Mouse (Mus musculus): ENCODE measurements at regions not wholly inside any gene's neighbourhood (a gene's known extent, or its start where the extent isn't known, plus 50 kb on each side); places are given as distances from the start of the nearest gene placed in this dataset.

DNA sequence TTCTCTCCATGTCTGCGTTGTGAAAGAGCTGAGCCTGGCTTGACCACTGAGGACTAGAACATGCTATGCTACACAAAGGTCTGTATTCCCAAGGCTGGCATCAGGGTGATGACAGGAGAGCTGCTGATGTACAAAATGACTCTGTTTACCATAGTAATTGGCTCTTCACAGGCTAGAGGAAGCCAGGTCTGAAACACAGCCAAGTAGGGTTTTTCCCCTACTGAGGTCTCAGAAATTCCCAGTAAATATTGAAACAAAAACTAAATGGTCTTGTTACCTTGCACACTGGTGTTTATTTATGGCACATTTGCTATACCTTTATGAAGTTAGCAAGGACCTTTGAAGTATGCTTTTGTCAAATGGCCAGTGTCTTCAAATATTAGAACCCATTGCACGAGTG, 711.1 kb upstream of the Cited2 start:
- DNase-seq, result peak; percentile 5
- WGBS, result 85% methylated on average over 2 of the region's 2 CpGs
- no peaks in the 10 kb centered on the region for H3K36me3 ChIP-seq (ENCODE audit: control insufficient read depth, insufficient read depth, low read length)

DNA sequence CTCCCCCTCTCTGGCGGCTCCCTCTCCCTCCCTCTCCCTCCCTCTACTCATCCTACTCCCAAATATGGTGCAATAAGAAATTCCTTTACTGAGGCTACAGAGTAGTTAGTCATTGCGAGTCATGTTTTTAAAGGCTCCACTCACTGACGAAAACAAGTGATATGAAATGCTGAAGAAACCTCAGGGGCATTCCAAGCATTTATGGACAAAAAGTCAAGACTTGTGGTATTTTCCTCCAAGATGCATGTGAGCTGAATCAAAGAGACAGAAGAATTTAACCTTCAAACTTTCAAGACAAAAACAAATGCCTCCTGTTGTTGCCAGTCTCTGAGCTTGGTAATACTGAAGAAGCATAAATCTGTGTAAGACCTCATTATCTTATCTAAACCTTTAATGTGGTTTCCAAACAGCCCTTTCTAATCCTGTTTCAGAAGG, 710.5 kb upstream of the Cited2 start:
- DNase-seq, result peak; percentile 26
- Histone ChIP-seq H3K4me3 (ENCODE audit: insufficient read depth, low read depth, low read length) (no peak overlapping the region), H3K27ac (ENCODE audit: insufficient read depth, low read depth, low read length) (no peak overlapping the region), H3K4me1 (ENCODE audit: control insufficient read depth, insufficient read depth, low read length) (no peaks in the 10 kb centered on the region), H3K27me3 (replicated peaks; ENCODE audit: control insufficient read depth, insufficient read depth, low read length) (no peaks in the 10 kb centered on the region), H3K36me3 (ENCODE audit: control insufficient read depth, insufficient read depth, low read length) (no peaks in the 10 kb centered on the region)
- TF ChIP-seq CTCF (conservative IDR thresholded peaks at IDR 0.05; ENCODE audit: insufficient read depth, insufficient read length, low read depth, low read length) (no peak), POLR2A (IDR thresholded peaks at IDR 0.05; ENCODE audit: low read depth, low read length) (no peak)
- 57% methylated on average over 3 of the region's 3 CpGs for WGBS

More for the DNA sequence above, 711.1 kb upstream of the Cited2 start:
- no peak overlapping the region for H3K27ac ChIP-seq (ENCODE audit: insufficient read depth, low read depth, low read length)
- no peaks in the 10 kb centered on the region for H3K27me3 ChIP-seq (replicated peaks; ENCODE audit: control insufficient read depth, insufficient read depth, low read length)
- H3K4me3 ChIP-seq (ENCODE audit: insufficient read depth, low read depth, low read length), result no peak overlapping the region
- TF ChIP-seq POLR2A (IDR thresholded peaks at IDR 0.05; ENCODE audit: low read depth, low read length) (no peak), CTCF (conservative IDR thresholded peaks at IDR 0.05; ENCODE audit: insufficient read depth, insufficient read length, low read depth, low read length) (no peak)
- H3K4me1 ChIP-seq (ENCODE audit: control insufficient read depth, insufficient read depth, low read length), result no peaks in the 10 kb centered on the region

DNA sequence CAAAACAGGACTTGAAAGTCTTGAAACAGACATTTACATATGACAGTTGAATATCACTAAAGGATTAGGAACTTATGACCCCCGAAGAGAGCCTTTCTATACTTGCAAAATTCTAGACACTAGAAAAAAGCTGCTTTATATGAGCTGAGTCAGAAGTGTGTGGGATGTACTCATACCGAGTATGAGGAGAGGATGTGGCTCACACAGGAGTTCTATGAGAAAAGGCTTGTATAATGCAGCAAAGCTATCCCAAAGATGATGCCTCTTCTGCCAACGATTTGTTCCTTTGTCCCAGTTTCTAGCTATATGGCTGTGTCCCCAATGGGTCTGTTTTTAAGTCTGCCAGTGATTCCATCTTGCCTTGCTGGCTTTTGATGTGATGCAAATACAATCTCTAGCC, 708.2 kb upstream of the Cited2 start:
- no peaks in the 10 kb centered on the region for H3K36me3 ChIP-seq (ENCODE audit: control insufficient read depth, insufficient read depth, low read length)
- no peak overlapping the region for H3K27ac ChIP-seq (ENCODE audit: insufficient read depth, low read depth, low read length)
- no peak overlapping the region for H3K4me3 ChIP-seq (ENCODE audit: insufficient read depth, low read depth, low read length)
- H3K4me1 ChIP-seq (ENCODE audit: control insufficient read depth, insufficient read depth, low read length), result no peaks in the 10 kb centered on the region
- H3K27me3 ChIP-seq (replicated peaks; ENCODE audit: control insufficient read depth, insufficient read depth, low read length), result no peaks in the 10 kb centered on the region
- WGBS, result 82% methylated on average over 3 of the region's 3 CpGs
- DNase-seq, result no peak
- TF ChIP-seq POLR2A (IDR thresholded peaks at IDR 0.05; ENCODE audit: low read depth, low read length) (no peak), CTCF (conservative IDR thresholded peaks at IDR 0.05; ENCODE audit: insufficient read depth, insufficient read length, low read depth, low read length) (no peak)

DNA sequence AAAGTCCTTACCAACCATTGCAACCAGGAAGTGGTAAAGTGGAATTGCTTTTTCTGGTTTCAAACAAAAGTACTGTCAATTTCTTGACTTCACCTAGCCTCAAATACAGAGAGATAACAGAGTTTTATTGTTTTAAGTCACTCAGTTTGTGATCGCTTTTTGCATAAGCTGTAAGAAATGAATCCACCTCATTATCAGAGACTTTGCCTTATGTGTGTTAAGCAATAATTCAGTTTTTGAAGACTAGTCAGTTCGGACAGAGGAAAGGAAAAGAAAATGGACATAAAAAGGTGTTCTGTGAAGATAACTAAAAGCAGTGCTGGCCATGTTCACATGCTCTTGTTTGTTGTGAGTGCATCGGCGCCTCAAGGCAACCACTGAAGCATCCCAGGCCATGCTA, 706.2 kb upstream of the Cited2 start:
- Histone ChIP-seq H3K27ac (ENCODE audit: insufficient read depth, low read depth, low read length) (no peak overlapping the region), H3K4me3 (ENCODE audit: insufficient read depth, low read depth, low read length) (no peak overlapping the region), H3K27me3 (replicated peaks; ENCODE audit: control insufficient read depth, insufficient read depth, low read length) (no peaks in the 10 kb centered on the region), H3K4me1 (ENCODE audit: control insufficient read depth, insufficient read depth, low read length) (no peaks in the 10 kb centered on the region), H3K36me3 (ENCODE audit: control insufficient read depth, insufficient read depth, low read length) (no peaks in the 10 kb centered on the region)
- WGBS, result 88% methylated on average over 4 of the region's 4 CpGs
- DNase-seq, result no peak
- TF ChIP-seq CTCF (conservative IDR thresholded peaks at IDR 0.05; ENCODE audit: insufficient read depth, insufficient read length, low read depth, low read length), result no peak
- no peak for TF ChIP-seq POLR2A (IDR thresholded peaks at IDR 0.05; ENCODE audit: low read depth, low read length)

DNA sequence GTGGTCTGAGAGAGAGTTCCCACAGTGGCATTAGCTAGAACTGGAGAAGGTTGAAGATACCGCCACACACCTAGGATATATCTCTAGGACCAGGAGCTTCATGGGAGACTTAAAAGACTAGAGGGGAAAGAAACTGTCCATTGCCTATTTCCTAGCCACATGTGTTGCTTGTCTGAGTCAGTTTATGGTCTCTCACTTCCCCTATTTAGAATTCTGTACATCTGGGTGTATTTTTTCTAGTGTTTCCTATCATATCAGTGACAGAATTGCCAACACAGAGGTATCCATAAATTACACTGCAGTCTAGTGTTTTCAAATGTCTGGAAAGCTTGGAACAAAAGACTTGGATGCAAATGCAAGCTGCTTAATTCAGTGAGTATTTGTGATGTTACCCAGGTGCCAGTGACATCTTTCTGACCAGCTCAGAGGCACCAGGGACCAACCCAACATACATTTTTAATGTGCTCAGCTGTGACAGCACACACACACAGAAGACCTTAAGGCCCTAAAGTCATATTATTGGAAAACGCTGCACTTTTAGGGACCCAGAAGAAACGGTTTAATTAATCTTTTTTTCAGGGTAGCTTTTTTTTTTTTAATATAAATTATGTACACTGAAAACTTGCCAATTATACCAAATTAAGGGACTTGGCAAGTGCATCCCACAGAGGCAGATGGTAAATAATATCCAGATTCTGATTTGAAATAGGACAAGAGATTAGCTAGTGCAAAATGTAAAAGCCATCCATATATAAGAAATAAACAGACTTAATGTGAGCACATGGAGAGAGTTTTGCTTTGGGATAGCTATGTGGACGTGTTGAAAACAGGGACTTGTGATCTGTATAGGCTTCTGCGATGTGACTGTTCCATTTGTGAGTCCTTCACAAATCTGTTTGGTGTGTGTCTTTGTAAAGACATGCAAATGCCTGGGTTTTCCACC, 700.5 kb upstream of the Cited2 start:
- no peak for DNase-seq
- TF ChIP-seq POLR2A (IDR thresholded peaks at IDR 0.05; ENCODE audit: low read depth, low read length), result no peak
- no peak for TF ChIP-seq CTCF (conservative IDR thresholded peaks at IDR 0.05; ENCODE audit: insufficient read depth, insufficient read length, low read depth, low read length)
- 90% methylated on average over 5 of the region's 5 CpGs for WGBS
- Histone ChIP-seq H3K4me3 (ENCODE audit: insufficient read depth, low read depth, low read length) (no peak overlapping the region), H3K4me1 (ENCODE audit: control insufficient read depth, insufficient read depth, low read length) (no peaks in the 10 kb centered on the region), H3K27me3 (replicated peaks; ENCODE audit: control insufficient read depth, insufficient read depth, low read length) (no peaks in the 10 kb centered on the region), H3K27ac (ENCODE audit: insufficient read depth, low read depth, low read length) (no peak overlapping the region), H3K36me3 (ENCODE audit: control insufficient read depth, insufficient read depth, low read length) (no peaks in the 10 kb centered on the region)

DNA sequence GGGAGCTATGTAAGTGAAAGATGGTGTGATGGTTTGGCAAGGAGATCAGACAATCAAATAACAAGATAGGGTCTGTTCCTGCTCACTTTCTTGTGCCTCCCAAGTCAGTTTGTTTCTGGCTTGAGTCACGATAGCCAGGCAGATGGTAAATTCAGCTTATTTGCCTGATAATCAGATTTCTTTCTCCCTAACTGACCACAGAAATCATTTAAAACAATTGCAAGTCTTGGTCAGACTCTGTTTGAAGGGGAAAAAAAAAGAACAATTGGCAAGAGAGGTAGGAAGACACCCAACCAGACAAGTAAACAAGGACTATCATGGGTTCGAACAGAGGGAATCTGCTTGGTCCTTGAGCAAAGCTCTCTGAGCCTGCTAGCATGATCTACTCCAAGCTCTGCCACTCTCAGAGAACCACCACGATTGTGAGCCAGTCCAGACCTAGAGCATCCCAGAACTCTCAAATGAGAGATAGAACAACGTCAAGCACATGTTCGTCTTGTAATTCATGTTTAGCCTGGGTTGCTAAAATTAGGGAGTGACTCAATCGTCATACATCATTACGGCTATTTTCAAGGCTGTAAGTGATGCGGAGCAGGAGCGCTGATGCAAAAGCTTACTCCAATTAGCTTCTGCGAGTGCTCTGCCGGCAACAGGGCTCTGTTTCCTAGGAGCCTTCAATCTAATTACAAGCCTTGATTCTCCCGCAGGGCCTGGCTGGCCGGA, 699.3 kb upstream of the Cited2 start:
- WGBS, result 60% methylated on average over 13 of the region's 13 CpGs
- H3K36me3 ChIP-seq (ENCODE audit: control insufficient read depth, insufficient read depth, low read length), result no peaks in the 10 kb centered on the region
- TF ChIP-seq POLR2A (IDR thresholded peaks at IDR 0.05; ENCODE audit: low read depth, low read length), result no peak
- no peak for TF ChIP-seq CTCF (conservative IDR thresholded peaks at IDR 0.05; ENCODE audit: insufficient read depth, insufficient read length, low read depth, low read length)
- no peak overlapping the region for H3K4me3 ChIP-seq (ENCODE audit: insufficient read depth, low read depth, low read length)
- H3K4me1 ChIP-seq (ENCODE audit: control insufficient read depth, insufficient read depth, low read length), result no peaks in the 10 kb centered on the region
- no peaks in the 10 kb centered on the region for H3K27me3 ChIP-seq (replicated peaks; ENCODE audit: control insufficient read depth, insufficient read depth, low read length)
- DNase-seq, result no peak
- H3K27ac ChIP-seq (ENCODE audit: insufficient read depth, low read depth, low read length), result no peak overlapping the region

DNA sequence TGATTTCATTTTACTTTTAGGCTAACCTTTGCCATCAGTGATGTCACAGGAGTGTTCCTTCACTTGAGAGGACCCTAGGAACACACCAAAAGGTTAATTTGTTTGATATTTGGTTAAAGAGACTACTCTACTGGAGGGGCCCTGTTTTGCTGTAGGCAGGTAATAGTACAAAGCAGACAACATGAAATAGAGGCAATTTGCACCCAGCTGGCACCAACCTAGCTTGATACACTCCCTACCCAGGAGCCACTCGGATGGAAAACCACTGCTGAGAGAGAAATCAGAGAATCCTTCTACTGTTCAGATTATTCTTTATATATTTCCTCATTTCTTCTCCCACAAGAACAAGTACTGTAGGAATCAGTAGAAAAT, 698.7 kb upstream of the Cited2 start:
- WGBS, result 84% methylated on average over 1 of the region's 1 CpGs
- no peak for DNase-seq
- TF ChIP-seq CTCF (conservative IDR thresholded peaks at IDR 0.05; ENCODE audit: insufficient read depth, insufficient read length, low read depth, low read length) (no peak), POLR2A (IDR thresholded peaks at IDR 0.05; ENCODE audit: low read depth, low read length) (no peak)
- Histone ChIP-seq H3K4me1 (ENCODE audit: control insufficient read depth, insufficient read depth, low read length) (no peaks in the 10 kb centered on the region), H3K27ac (ENCODE audit: insufficient read depth, low read depth, low read length) (no peak overlapping the region), H3K27me3 (replicated peaks; ENCODE audit: control insufficient read depth, insufficient read depth, low read length) (no peaks in the 10 kb centered on the region), H3K4me3 (ENCODE audit: insufficient read depth, low read depth, low read length) (no peak overlapping the region), H3K36me3 (ENCODE audit: control insufficient read depth, insufficient read depth, low read length) (no peaks in the 10 kb centered on the region)

Data from kidney, adult 2 months (tissue).